Mouse (Mus musculus): ENCODE measurements around the gene Emc10. TPM values are rescaled to one million over a fixed set of nuclear protein-coding genes. Genes with fewer than 3 reads are reported as not detected.

Emc10 gene
- total RNA-seq (2023), result 10 to 100 TPM; 89.9 to 94.2 TPM

GRCm38 (mm10) chr7:44495992-44496770 lies at the start of gene Emc10, which contains the start of gene Fam71e1:
Gene Emc10, minus strand, starts transcription at chr7:44496529.
Gene Fam71e1, plus strand, starts transcription at chr7:44496581.

GRCm38 (mm10) chr7:44531946-44532732 lies 35.8 kb upstream of the Emc10 start, which contains the start of gene Spib:
Gene Spib, minus strand, starts transcription at chr7:44532071.

GRCm38 (mm10) chr7:44524502-44524901 lies 28.2 kb upstream of the Emc10 start, which contains the start of gene Mybpc2:
Gene Mybpc2, minus strand, starts transcription at chr7:44524656.

GRCm38 (mm10) chr7:44467811-44468411 lies 28.4 kb downstream of the Emc10 start, which contains the start of gene Josd2:
Gene Josd2, plus strand, starts transcription at chr7:44467980.

GRCm38 (mm10) chr7:44465111-44465510 lies 31.2 kb downstream of the Emc10 start, which contains the start of gene Aspdh:
Gene Aspdh, plus strand, starts transcription at chr7:44465391.

Other genes with a start within 250 kb of the Emc10 start
- gene 1700028J19Rik, start 249.8 kb downstream of the Emc10 start, total RNA-seq (2023), result 1 to 10 TPM; 2.2 to 2.5 TPM
- 100 to 1,000 TPM; 161 to 167 TPM for gene 2410002F23Rik, start 249.8 kb downstream of the Emc10 start, total RNA-seq (2023)
- not detected for gene Acp4, start 239.2 kb downstream of the Emc10 start, total RNA-seq (2023)
- gene Gm15517, start 235.1 kb downstream of the Emc10 start, total RNA-seq (2023), result not detected
- 1 to 10 TPM in 1 of 2 experiments, under 1 TPM in 1; 0.98 to 1.1 TPM for gene Clec11a, start 189.6 kb downstream of the Emc10 start, total RNA-seq (2023)
- under 1 TPM; 0.21 to 0.82 TPM for gene Shank1, start 186.3 kb downstream of the Emc10 start, total RNA-seq (2023)
- under 1 TPM in 1 of 2 experiments, not detected in 1; 0.87 TPM for gene Syt3, start 112.4 kb downstream of the Emc10 start, total RNA-seq (2023)
- not detected for gene 1700008O03Rik, start 110.7 kb downstream of the Emc10 start, total RNA-seq (2023)
- gene Lrrc4b, start 67.5 kb downstream of the Emc10 start, total RNA-seq (2023), result not detected
- gene Aspdh, start 31.1 kb downstream of the Emc10 start, total RNA-seq (2023), result not detected
- gene Josd2, start 28.5 kb downstream of the Emc10 start, total RNA-seq (2023), result 10 to 100 TPM; 46.2 to 57.4 TPM
- gene Fam71e1, start 52 bp upstream of the Emc10 start, total RNA-seq (2023), result 1 to 10 TPM; 5.4 to 6.4 TPM
- not detected for gene Mybpc2, start 28.1 kb upstream of the Emc10 start, total RNA-seq (2023)
- gene Spib, start 35.5 kb upstream of the Emc10 start, total RNA-seq (2023), result 1 to 10 TPM in 1 of 2 experiments, under 1 TPM in 1; 0.86 to 4.0 TPM
- gene Pold1, start 52.3 kb upstream of the Emc10 start, total RNA-seq (2023), result 10 to 100 TPM; 45.0 to 65.0 TPM
- gene Nr1h2, start 57.4 kb upstream of the Emc10 start, total RNA-seq (2023), result 100 to 1,000 TPM; 285 to 303 TPM
- 1 to 10 TPM; 1.6 to 5.3 TPM for gene Napsa, start 75.9 kb upstream of the Emc10 start, total RNA-seq (2023)
- gene Kcnc3, start 94.1 kb upstream of the Emc10 start, total RNA-seq (2023), result under 1 TPM; 0.24 to 0.47 TPM
- under 1 TPM in 1 of 2 experiments, not detected in 1; 0.18 TPM for gene Myh14, start 174.3 kb upstream of the Emc10 start, total RNA-seq (2023)
- not detected for gene Izumo2, start 212.2 kb upstream of the Emc10 start, total RNA-seq (2023)

Measured in T-cell, adult 66 days (primary cell).